Mouse (Mus musculus): ENCODE measurements around the gene Ost4. TPM values are rescaled to one million over a fixed set of nuclear protein-coding genes. Genes with fewer than 3 reads are reported as not detected.
"Not testable (repeated sequence)": the region's sequence is repeated elsewhere in the genome, so short reads cannot be mapped to it uniquely, and the experiment has no call there.

The Ost4 gene
- total RNA-seq, 2 experiments from 2014 or later, result 170 TPM

GRCm38 (mm10) chr5:30889088-30889754, 18.4 kb downstream of the Ost4 start:
- no peak for DNase-seq

GRCm38 (mm10) chr5:30888337-30889087, 19.1 kb downstream of the Ost4 start, which contains the start of gene Agbl5:
Gene Agbl5, plus strand, starts transcription at chr5:30888694.
- DNase-seq, result peak; percentile 96

- DNase-seq, result peak; percentile 95
Measured at GRCm38 (mm10) chr5:30887858-30888336, 19.7 kb downstream of the Ost4 start.

- peak; percentile 67 for DNase-seq
Measured at GRCm38 (mm10) chr5:30887331-30887761, 20.2 kb downstream of the Ost4 start.

- no peak for DNase-seq
Measured at GRCm38 (mm10) chr5:30886731-30887130, 20.9 kb downstream of the Ost4 start.

GRCm38 (mm10) chr5:30886209-30886608, 21.4 kb downstream of the Ost4 start:
- DNase-seq, result no peak

- not testable (repeated sequence) for DNase-seq
Measured at GRCm38 (mm10) chr5:30881839-30882238, 25.7 kb downstream of the Ost4 start.

GRCm38 (mm10) chr5:30879347-30879943, 28.1 kb downstream of the Ost4 start:
- no peak for DNase-seq

GRCm38 (mm10) chr5:30878616-30879015, 29.0 kb downstream of the Ost4 start:
- no peak for DNase-seq

- DNase-seq, result no peak
Measured at GRCm38 (mm10) chr5:30874365-30874764, 33.2 kb downstream of the Ost4 start.

- DNase-seq, result no peak
Measured at GRCm38 (mm10) chr5:30872574-30872973, 35.0 kb downstream of the Ost4 start.

- DNase-seq, result no peak
Measured at GRCm38 (mm10) chr5:30870131-30870406, 37.5 kb downstream of the Ost4 start.

- peak; percentile 94 for DNase-seq
Measured at GRCm38 (mm10) chr5:30869405-30870130, 38.0 kb downstream of the Ost4 start.

GRCm38 (mm10) chr5:30868981-30869380, 38.6 kb downstream of the Ost4 start:
- DNase-seq, result no peak

- DNase-seq, result no peak
Measured at GRCm38 (mm10) chr5:30867712-30868111, 39.9 kb downstream of the Ost4 start, which contains the start of gene Tmem214. Gene Tmem214, plus strand, starts transcription at chr5:30868012.

GRCm38 (mm10) chr5:30866871-30867270, 40.7 kb downstream of the Ost4 start:
- DNase-seq, result no peak

- no peak for DNase-seq
Measured at GRCm38 (mm10) chr5:30864322-30864721, 43.3 kb downstream of the Ost4 start.

- DNase-seq, result peak; percentile 46
Measured at GRCm38 (mm10) chr5:30863852-30864251, 43.7 kb downstream of the Ost4 start.

- DNase-seq, result no peak
Measured at GRCm38 (mm10) chr5:30856124-30856523, 51.5 kb downstream of the Ost4 start.
